Mouse (Mus musculus) brown adipose tissue, adult 24 weeks (tissue): ENCODE measurements around the gene Eif4e1b. TPM values are rescaled to one million over a fixed set of nuclear protein-coding genes. Genes with fewer than 3 reads are reported as not detected.

Experiments used
- H3K27ac ChIP-seq: fragments of 200-500 bp; replicated peaks from 2 replicates; pipeline ENCODE4 v1.5.1; 2012; ENCODE audit warnings: low read depth, mild to moderate bottlenecking, low read length
- H3K4me1 ChIP-seq: fragments of 200-500 bp; 2 replicates; pipeline ENCODE4 v1.6.1; 2012; ENCODE audit warnings: low read length, mixed read lengths; ENCODE audit not compliant: control insufficient read depth, insufficient read depth, insufficient read length
- H3K4me3 ChIP-seq: fragments of 200-500 bp; 2 replicates; pipeline ENCODE4 v1.5.1; 2012; ENCODE audit warnings: low read depth, mild to moderate bottlenecking, low read length, moderate library complexity; ENCODE audit not compliant: insufficient read depth
- polyA plus RNA-seq: library from polyadenylated mRNA; stranded (reverse); fragments of >200 nt; gene quantifications from 2 replicates; pipeline ENCODE4 v1.2.4, GENCODE M21; 2012; ENCODE audit not compliant: missing spikeins, insufficient read depth, insufficient read length

Eif4e1b gene
- polyA plus RNA-seq, 1 experiment = not detected

GRCm38 (mm10) chr13:54837471-54837889, 53.7 kb downstream of the Eif4e1b start:
- Histone ChIP-seq H3K4me1 (no peaks in the 10 kb centered on the region), H3K4me3 (no peak overlapping the region), H3K27ac (no peak overlapping the region)

Other genes with a start within 250 kb of the Eif4e1b start
- gene 4833439L19Rik, start 218.6 kb upstream of the Eif4e1b start, polyA plus RNA-seq = 122 and 176 TPM in 2 replicates
- 3.7 and 6.7 TPM in 2 replicates for gene Arl10, start 209.0 kb upstream of the Eif4e1b start, polyA plus RNA-seq
- gene Nop16, start 193.9 kb upstream of the Eif4e1b start, polyA plus RNA-seq = 16.0 and 18.0 TPM in 2 replicates
- gene Higd2a, start 193.8 kb upstream of the Eif4e1b start, polyA plus RNA-seq = 305 and 329 TPM in 2 replicates
- 44.2 and 48.8 TPM in 2 replicates for gene Cltb, start 172.7 kb upstream of the Eif4e1b start, polyA plus RNA-seq
- 26.1 and 26.3 TPM in 2 replicates for gene Faf2, start 162.2 kb upstream of the Eif4e1b start, polyA plus RNA-seq
- 46.7 and 49.4 TPM in 2 replicates for gene Rnf44, start 90.1 kb upstream of the Eif4e1b start, polyA plus RNA-seq
- gene Cdhr2, start 82.5 kb upstream of the Eif4e1b start, polyA plus RNA-seq = not detected in 2 replicates
- not detected in 2 replicates for gene Gprin1, start 34.1 kb upstream of the Eif4e1b start, polyA plus RNA-seq
- not detected in 2 replicates for gene Sncb, start 17.4 kb upstream of the Eif4e1b start, polyA plus RNA-seq
- gene Tspan17, start 5.4 kb downstream of the Eif4e1b start, polyA plus RNA-seq = 29.5 and 42.0 TPM in 2 replicates
- gene Unc5a, start 165.4 kb downstream of the Eif4e1b start, polyA plus RNA-seq = 3.1 and 3.6 TPM in 2 replicates
- gene Hk3, start 237.4 kb downstream of the Eif4e1b start, polyA plus RNA-seq = 0.59 and 1.4 TPM in 2 replicates